Mouse (Mus musculus): ENCODE data around the gene Mxd1.

The Mxd1 gene

DNA sequence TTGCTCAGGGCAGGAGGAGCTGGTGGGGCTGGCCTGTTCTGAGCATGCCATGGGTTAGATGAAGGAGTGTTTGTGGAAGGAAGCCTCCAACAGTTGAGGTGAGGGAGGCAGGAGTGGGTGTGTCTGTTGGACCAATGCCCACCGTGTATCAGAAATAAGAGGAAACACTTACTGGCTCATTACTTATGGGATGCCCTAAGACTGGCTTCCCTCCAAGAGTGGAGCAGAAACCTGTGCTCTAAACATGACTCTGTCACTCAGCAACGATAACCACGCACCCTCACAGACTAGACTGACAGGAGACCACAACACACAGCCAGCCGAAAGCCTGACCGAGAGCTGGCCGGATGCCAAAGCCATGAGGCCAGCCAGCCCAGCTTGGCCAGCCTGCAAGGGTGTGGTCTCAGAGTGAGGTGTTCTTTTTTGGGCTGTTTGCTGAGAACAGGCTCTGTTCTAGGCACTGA, 69.0 kb downstream of the Mxd1 start:
- DNase-seq (ENCODE audit: low read depth, low spot score): peak; percentile 93

DNA sequence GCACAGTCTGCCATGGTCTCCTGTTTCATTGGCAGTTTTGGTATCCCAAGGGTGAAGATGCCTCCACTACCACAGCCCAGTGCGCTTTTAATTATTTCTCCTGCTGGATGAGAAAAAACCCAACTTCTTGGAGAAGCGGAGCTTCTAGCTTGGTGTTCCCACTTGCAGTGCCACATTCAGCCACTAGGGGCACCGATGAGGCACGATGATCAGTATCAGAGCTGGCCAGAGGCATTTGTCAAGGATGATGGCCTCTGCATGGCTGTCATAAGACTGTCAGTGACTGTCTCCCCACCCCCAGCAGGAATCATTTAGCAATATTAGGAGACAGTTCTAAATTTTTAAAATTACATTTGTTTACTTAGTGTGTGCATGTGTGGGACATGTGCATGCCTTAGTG, 69.8 kb downstream of the Mxd1 start:
- peak; percentile 90 for DNase-seq (ENCODE audit: low read depth, low spot score)

DNA sequence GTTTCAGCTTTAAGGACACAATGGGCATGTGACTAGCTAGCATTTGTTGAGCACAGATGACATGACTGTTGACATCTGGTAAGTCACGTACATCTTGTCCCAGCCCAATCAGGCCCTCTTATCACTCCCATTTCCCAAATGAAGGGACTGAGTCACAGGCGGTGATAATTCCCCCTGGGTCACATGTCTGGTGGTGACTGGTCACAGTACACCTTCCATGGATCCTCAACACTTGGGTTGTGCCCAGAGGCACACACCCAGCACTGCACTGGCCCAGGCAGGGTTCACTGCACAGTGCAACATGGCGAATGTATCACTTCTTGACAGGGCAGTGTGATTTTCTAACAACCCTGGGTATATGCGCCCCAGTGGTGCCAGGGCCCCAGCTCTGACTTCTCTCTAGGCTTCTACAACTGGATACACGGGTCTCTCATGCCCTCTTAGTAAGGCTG, 70.2 kb downstream of the Mxd1 start:
- no peak for DNase-seq (ENCODE audit: low read depth, low spot score)

Measured in 3T3-L1 (cell line).